Mouse (Mus musculus) small intestine, adult 2 months (tissue): ENCODE results near the gene Pilrb1. TPM values are rescaled to one million over a fixed set of nuclear protein-coding genes. Genes with fewer than 3 reads are reported as not detected.

Experiments
- H3K27ac ChIP-seq: fragments of 200-500 bp; 2 replicates; pipeline ENCODE4 v1.5.1; 2012; ENCODE audit warnings: low read depth, low read length, control low read depth, inconsistent platforms; ENCODE audit not compliant: insufficient read depth
- H3K27me3 ChIP-seq: fragments of 200-500 bp; 2 replicates; pipeline ENCODE4 v1.6.1; 2012; ENCODE audit warnings: mild to moderate bottlenecking, moderate library complexity, low read length, inconsistent platforms; ENCODE audit not compliant: control insufficient read depth, insufficient read depth
- H3K36me3 ChIP-seq: fragments of 200-500 bp; 2 replicates; pipeline ENCODE4 v1.6.1; 2012; ENCODE audit warnings: mild to moderate bottlenecking, low read length, control low read depth, inconsistent platforms; ENCODE audit not compliant: control insufficient read depth, insufficient read depth
- H3K4me1 ChIP-seq: fragments of 200-500 bp; 2 replicates; pipeline ENCODE4 v1.6.1; 2012; ENCODE audit warnings: low read length, inconsistent platforms, mixed read lengths; ENCODE audit not compliant: control insufficient read depth, insufficient read depth, insufficient read length
- H3K4me3 ChIP-seq: fragments of 200-500 bp; 2 replicates; pipeline ENCODE4 v1.5.1; 2012; ENCODE audit warnings: low read depth, mild to moderate bottlenecking, control low read depth, inconsistent platforms, low read length, moderate library complexity
- CTCF ChIP-seq: fragments of 200-500 bp; IDR thresholded peaks from 2 replicates; pipeline ENCODE4 v1.5.1; 2012; ENCODE audit warnings: low read depth, mild to moderate bottlenecking, control low read depth, inconsistent platforms, low read length, moderate library complexity, mixed read lengths; ENCODE audit not compliant: insufficient replicate concordance, insufficient read length; ENCODE audit errors: extremely low read depth
- POLR2A ChIP-seq: fragments of 200-500 bp; IDR thresholded peaks from 2 replicates; pipeline ENCODE4 v1.6.1; 2012; ENCODE audit warnings: low read depth, mild to moderate bottlenecking, control low read depth, inconsistent platforms, low read length, moderate library complexity
- WGBS: fragments of 180-500 bp; shearing (Covaris S2); methylation state at CpG from one replicate; pipeline ENCODE4 v1.1.7; 2018; 5-methylcytosine and 5-hydroxymethylcytosine counted together
- polyA plus RNA-seq: library from polyadenylated mRNA; depleted of rRNA; stranded (reverse); fragments of >200 nt; gene quantifications from 2 replicates; pipeline ENCODE4 v1.2.3, GENCODE M21; 2012; rRNA removed

Gene Pilrb1
- polyA plus RNA-seq, 1 experiment = 5.4 TPM

- TF ChIP-seq CTCF (no peak), POLR2A (no peak)
- H3K4me3 ChIP-seq = no peak overlapping the region
- H3K36me3 ChIP-seq = no peaks in the 10 kb centered on the region
- H3K27me3 ChIP-seq = no peaks in the 10 kb centered on the region
- H3K4me1 ChIP-seq = no peaks in the 10 kb centered on the region
- WGBS = 52% methylated on average over 2 of the region's 2 CpGs
- no peak overlapping the region for H3K27ac ChIP-seq
Measured at GRCm38 (mm10) chr5:137825971-137826370, 31.9 kb downstream of the Pilrb1 start.

GRCm38 (mm10) chr5:137825030-137825429 lies 32.9 kb downstream of the Pilrb1 start:
- TF ChIP-seq POLR2A (no peak), CTCF (no peak)
- H3K36me3 ChIP-seq = no peaks in the 10 kb centered on the region
- no peaks in the 10 kb centered on the region for H3K27me3 ChIP-seq
- no peak overlapping the region for H3K27ac ChIP-seq
- no peak overlapping the region for H3K4me3 ChIP-seq
- H3K4me1 ChIP-seq = no peaks in the 10 kb centered on the region
- WGBS = 79% methylated on average over 3 of the region's 3 CpGs

GRCm38 (mm10) chr5:137823455-137824045 lies 34.4 kb downstream of the Pilrb1 start:
- no peaks in the 10 kb centered on the region for H3K4me1 ChIP-seq
- no peaks in the 10 kb centered on the region for H3K27me3 ChIP-seq
- WGBS = 86% methylated on average over 6 of the region's 6 CpGs
- peak overlapping the region; percentile 11; the same call in 1 of the 2 replicates for H3K27ac ChIP-seq
- H3K36me3 ChIP-seq = no peaks in the 10 kb centered on the region
- H3K4me3 ChIP-seq = no peak overlapping the region
- TF ChIP-seq CTCF = no peak
- TF ChIP-seq POLR2A = no peak

GRCm38 (mm10) chr5:137822602-137823001 lies 35.3 kb downstream of the Pilrb1 start:
- Histone ChIP-seq H3K4me1 (no peaks in the 10 kb centered on the region), H3K27me3 (no peaks in the 10 kb centered on the region), H3K36me3 (no peaks in the 10 kb centered on the region), H3K4me3 (no peak overlapping the region), H3K27ac (no peak overlapping the region)
- 89% methylated on average over 1 of the region's 1 CpGs for WGBS
- TF ChIP-seq POLR2A (no peak), CTCF (no peak)

- TF ChIP-seq CTCF (no peak), POLR2A (no peak)
- Histone ChIP-seq H3K27me3 (no peaks in the 10 kb centered on the region), H3K4me1 (no peaks in the 10 kb centered on the region), H3K4me3 (no peak overlapping the region), H3K27ac (no peak overlapping the region), H3K36me3 (no peaks in the 10 kb centered on the region)
- 63% methylated on average over 4 of the region's 4 CpGs for WGBS
Measured at GRCm38 (mm10) chr5:137822126-137822525, 35.8 kb downstream of the Pilrb1 start.

GRCm38 (mm10) chr5:137817466-137818222 lies 40.3 kb downstream of the Pilrb1 start:
- TF ChIP-seq POLR2A (no peak), CTCF (no peak)
- H3K36me3 ChIP-seq = no peaks in the 10 kb centered on the region
- H3K4me3 ChIP-seq = no peak overlapping the region
- no peaks in the 10 kb centered on the region for H3K27me3 ChIP-seq
- H3K27ac ChIP-seq = no peak overlapping the region
- WGBS = 35% methylated on average over 4 of the region's 4 CpGs
- no peaks in the 10 kb centered on the region for H3K4me1 ChIP-seq

- Histone ChIP-seq H3K4me1 (no peaks in the 10 kb centered on the region; the same call in 1 of the 2 replicates), H3K27ac (no peak overlapping the region), H3K27me3 (no peaks in the 10 kb centered on the region), H3K4me3 (no peak overlapping the region), H3K36me3 (no peaks in the 10 kb centered on the region)
- TF ChIP-seq CTCF (no peak), POLR2A (no peak)
- 94% methylated on average over 5 of the region's 5 CpGs for WGBS
Measured at GRCm38 (mm10) chr5:137808316-137808715, 49.6 kb downstream of the Pilrb1 start.

- Histone ChIP-seq H3K4me3 (no peak overlapping the region), H3K27ac (no peak overlapping the region), H3K27me3 (no peaks in the 10 kb centered on the region), H3K36me3 (no peaks in the 10 kb centered on the region), H3K4me1 (no peaks in the 10 kb centered on the region; the same call in 1 of the 2 replicates)
- TF ChIP-seq CTCF (no peak), POLR2A (no peak)
- 88% methylated on average over 1 of the region's 1 CpGs for WGBS
Measured at GRCm38 (mm10) chr5:137806158-137806557, 51.7 kb downstream of the Pilrb1 start.

Other genes starting within 250 kb of the Pilrb1 start
- gene Pcolce, start 244.3 kb downstream of the Pilrb1 start, polyA plus RNA-seq = 30.4 and 31.1 TPM in 2 replicates
- 0.08 and 0.19 TPM in 2 replicates for gene Fbxo24, start 229.1 kb downstream of the Pilrb1 start, polyA plus RNA-seq
- 38.4 and 54.1 TPM in 2 replicates for gene Lrch4, start 229.0 kb downstream of the Pilrb1 start, polyA plus RNA-seq
- gene Gm20605, start 228.9 kb downstream of the Pilrb1 start, polyA plus RNA-seq = 19.1 and 29.0 TPM in 2 replicates
- gene Sap25, start 216.8 kb downstream of the Pilrb1 start, polyA plus RNA-seq = 86.6 and 155 TPM in 2 replicates
- gene Irs3, start 212.4 kb downstream of the Pilrb1 start, polyA plus RNA-seq = 0.35 and 0.43 TPM in 2 replicates
- gene Agfg2, start 173.4 kb downstream of the Pilrb1 start, polyA plus RNA-seq = 6.1 and 11.6 TPM in 2 replicates
- gene Nyap1, start 116.5 kb downstream of the Pilrb1 start, polyA plus RNA-seq = 7.3 and 25.1 TPM in 2 replicates
- gene Tsc22d4, start 112.4 kb downstream of the Pilrb1 start, polyA plus RNA-seq = 72.9 and 209 TPM in 2 replicates
- 40.0 and 75.4 TPM in 2 replicates for gene Ppp1r35, start 79.3 kb downstream of the Pilrb1 start, polyA plus RNA-seq
- gene Mepce, start 70.5 kb downstream of the Pilrb1 start, polyA plus RNA-seq = 11.0 and 41.7 TPM in 2 replicates
- 0.25 and 0.39 TPM in 2 replicates for gene Zcwpw1, start 70.3 kb downstream of the Pilrb1 start, polyA plus RNA-seq
- gene Pilra, start 21.8 kb downstream of the Pilrb1 start, polyA plus RNA-seq = 4.3 and 5.0 TPM in 2 replicates
- gene Pilrb2, start 13.7 kb upstream of the Pilrb1 start, polyA plus RNA-seq = 3.7 and 5.2 TPM in 2 replicates
- 19.2 and 46.0 TPM in 2 replicates for gene Cyp3a13, start 63.5 kb upstream of the Pilrb1 start, polyA plus RNA-seq
- 0.04 and 0.08 TPM in 2 replicates for gene Gjc3, start 105.0 kb upstream of the Pilrb1 start, polyA plus RNA-seq
- gene Azgp1, start 123.4 kb upstream of the Pilrb1 start, polyA plus RNA-seq = 0.15 TPM in 1 of 2 replicates, not detected in the other
- gene Smok3a, start 163.2 kb upstream of the Pilrb1 start, polyA plus RNA-seq = not detected in 2 replicates
- gene Smok3b, start 163.3 kb upstream of the Pilrb1 start, polyA plus RNA-seq = not detected in 2 replicates
- not detected in 2 replicates for gene Smok3c, start 195.1 kb upstream of the Pilrb1 start, polyA plus RNA-seq
- 0.63 and 1.4 TPM in 2 replicates for gene Zkscan1, start 227.0 kb upstream of the Pilrb1 start, polyA plus RNA-seq